Mouse (Mus musculus): ENCODE measurements around the gene Rps3. TPM values are rescaled to one million over a fixed set of nuclear protein-coding genes. Genes with fewer than 3 reads are reported as not detected.
"Not testable (repeated sequence)": the region's sequence is repeated elsewhere in the genome, so short reads cannot be mapped to it uniquely, and the experiment has no call there.

The Rps3 gene
- total RNA-seq (2021) = 100 to 1,000 TPM; 223 to 241 TPM
- long read RNA-seq, experiment 1, transcript Rps3-201 (7 exons, 1,908 nt) = major isoform, 113 of 123 reads
- long read RNA-seq, experiment 1, partial matches to known transcripts = 8 of 123 reads
- long read RNA-seq, experiment 1, other reads (novel, unspliced or antisense) = 2 of 123 reads
- long read RNA-seq, experiment 2, transcript Rps3-201 (7 exons, 1,908 nt) = major isoform, 97 of 100 reads
- long read RNA-seq, experiment 2, partial matches to known transcripts = 3 of 100 reads
- long read RNA-seq, experiment 2, other reads (novel, unspliced or antisense) = 0 of 100 reads

DNA sequence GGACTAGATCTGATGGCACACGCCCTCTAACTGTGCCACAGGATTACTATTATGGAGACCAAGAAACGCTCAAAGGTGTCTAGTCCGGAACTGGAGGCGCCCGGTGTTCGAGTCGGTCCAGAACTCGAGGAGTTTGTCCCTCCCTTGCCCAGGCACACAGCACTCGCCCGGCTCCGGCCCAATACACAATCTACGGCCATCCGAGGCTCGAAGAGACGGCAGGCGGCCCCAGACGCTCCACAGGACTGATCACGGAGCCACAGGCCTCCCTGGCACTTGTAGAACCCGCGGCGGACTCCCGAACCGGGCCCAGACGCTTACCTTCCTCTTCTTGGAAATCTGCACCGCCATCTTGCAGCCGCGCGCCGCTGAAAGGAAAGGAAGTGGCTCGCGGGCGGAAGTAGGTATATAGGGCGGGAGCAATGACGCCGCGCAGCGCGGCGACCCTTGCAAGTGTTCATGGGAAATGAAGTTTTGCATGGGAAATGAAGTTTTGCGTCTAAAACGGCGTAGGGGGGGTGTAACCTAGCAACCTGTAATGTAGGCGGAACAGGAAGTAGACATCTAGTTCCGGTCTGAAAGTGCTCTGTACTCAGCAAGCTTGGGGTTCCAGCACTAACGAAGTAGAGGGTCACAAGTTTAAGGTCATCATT is at the start of gene Rps3:
Rps3 (minus strand) TSS at position 468 of the 653 bp plus-strand sequence.
- intact Hi-C loops (cut with DNase I) = loop anchor here (10.0 kb wide), 1 partner anchor 371 kb away; the partner anchor contains the start of gene Xrra1
- TF ChIP-seq CTCF (IDR thresholded peaks at IDR 0.05) = no peak
- Histone ChIP-seq H3K27ac (peak within 1 kb of the TSS; percentile 87), H3K4me3 (peak within 1 kb of the TSS; percentile 66)
- peak; percentile 92 to 94 for DNase-seq (ENCODE audit: extremely low spot score in 1 of 2, low spot score in 2 of 2)

GRCm38 (mm10) chr7:99532526-99532925 is 49.0 kb upstream of the Rps3 start:
- TF ChIP-seq CTCF (IDR thresholded peaks at IDR 0.05) = no peak
- Histone ChIP-seq H3K4me3 (no peak overlapping the region), H3K27ac (no peak overlapping the region)
- intact Hi-C loops (cut with DNase I) = no loop called here
- DNase-seq (ENCODE audit: extremely low spot score in 1 of 2, low spot score in 2 of 2) = no peak

- no peak overlapping the region for H3K27ac ChIP-seq
- no peak for TF ChIP-seq CTCF (IDR thresholded peaks at IDR 0.05)
- no peak overlapping the region for H3K4me3 ChIP-seq
- intact Hi-C loops (cut with DNase I) = no loop called here
- DNase-seq (ENCODE audit: extremely low spot score in 1 of 2, low spot score in 2 of 2) = no peak
Observed at GRCm38 (mm10) chr7:99531408-99531970, 48.0 kb upstream of the Rps3 start.

GRCm38 (mm10) chr7:99529410-99529809 is 45.9 kb upstream of the Rps3 start:
- H3K4me3 ChIP-seq = no peak overlapping the region
- DNase-seq (ENCODE audit: extremely low spot score in 1 of 2, low spot score in 2 of 2) = peak in 1 of 2 experiments; percentile 52
- peak overlapping the region; percentile 54 for H3K27ac ChIP-seq
- intact Hi-C loops (cut with DNase I) = no loop called here
- no peak for TF ChIP-seq CTCF (IDR thresholded peaks at IDR 0.05)

GRCm38 (mm10) chr7:99528547-99528946 is 45.0 kb upstream of the Rps3 start:
- DNase-seq (ENCODE audit: extremely low spot score in 1 of 2, low spot score in 2 of 2) = no peak
- no peak overlapping the region for H3K27ac ChIP-seq
- TF ChIP-seq CTCF (IDR thresholded peaks at IDR 0.05) = no peak
- intact Hi-C loops (cut with DNase I) = no loop called here
- H3K4me3 ChIP-seq = no peak overlapping the region

- no peak for TF ChIP-seq CTCF (IDR thresholded peaks at IDR 0.05)
- intact Hi-C loops (cut with DNase I) = no loop called here
- H3K27ac ChIP-seq = no peak overlapping the region
- DNase-seq (ENCODE audit: extremely low spot score in 1 of 2, low spot score in 2 of 2) = no peak
- H3K4me3 ChIP-seq = no peak overlapping the region
Observed at GRCm38 (mm10) chr7:99523837-99524236, 40.3 kb upstream of the Rps3 start.

DNA sequence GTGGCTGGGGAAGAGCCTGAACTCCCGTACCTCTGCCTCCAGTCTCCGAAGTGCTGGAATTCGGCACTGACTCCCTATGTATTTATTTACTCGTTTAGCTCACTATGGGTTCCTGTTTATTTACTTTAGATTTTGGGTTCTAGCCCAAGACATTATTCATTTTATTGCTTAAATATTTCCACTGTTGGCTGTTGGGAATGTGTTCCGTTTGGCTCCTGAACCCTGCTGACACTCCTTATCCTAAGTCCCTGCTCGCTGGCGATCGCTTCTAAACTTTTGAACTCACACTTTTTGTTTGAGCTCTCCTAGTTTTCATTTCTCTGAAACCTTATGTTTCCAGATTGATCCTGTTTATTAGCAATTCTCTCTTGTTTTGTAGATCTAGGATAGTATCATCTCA is 39.6 kb upstream of the Rps3 start:
- DNase-seq (ENCODE audit: extremely low spot score in 1 of 2, low spot score in 2 of 2) = no peak
- intact Hi-C loops (cut with DNase I) = no loop called here
- no peak overlapping the region for H3K4me3 ChIP-seq
- no peak for TF ChIP-seq CTCF (IDR thresholded peaks at IDR 0.05)
- H3K27ac ChIP-seq = no peak overlapping the region

GRCm38 (mm10) chr7:99518954-99519644 is 35.6 kb upstream of the Rps3 start:
- no peak for TF ChIP-seq CTCF (IDR thresholded peaks at IDR 0.05)
- intact Hi-C loops (cut with DNase I) = no loop called here
- Histone ChIP-seq H3K27ac (no peak overlapping the region), H3K4me3 (no peak overlapping the region)
- DNase-seq (ENCODE audit: extremely low spot score in 1 of 2, low spot score in 2 of 2) = no peak

GRCm38 (mm10) chr7:99516814-99517157 is 33.2 kb upstream of the Rps3 start:
- TF ChIP-seq CTCF (IDR thresholded peaks at IDR 0.05) = no peak
- no peak for DNase-seq (ENCODE audit: extremely low spot score in 1 of 2, low spot score in 2 of 2)
- intact Hi-C loops (cut with DNase I) = no loop called here
- H3K4me3 ChIP-seq = no peak overlapping the region
- no peak overlapping the region for H3K27ac ChIP-seq

- H3K4me3 ChIP-seq = no peak overlapping the region
- H3K27ac ChIP-seq = no peak overlapping the region
- intact Hi-C loops (cut with DNase I) = no loop called here
- DNase-seq (ENCODE audit: extremely low spot score in 1 of 2, low spot score in 2 of 2) = no peak
- no peak for TF ChIP-seq CTCF (IDR thresholded peaks at IDR 0.05)
Observed at GRCm38 (mm10) chr7:99516092-99516813, 32.7 kb upstream of the Rps3 start.

DNA sequence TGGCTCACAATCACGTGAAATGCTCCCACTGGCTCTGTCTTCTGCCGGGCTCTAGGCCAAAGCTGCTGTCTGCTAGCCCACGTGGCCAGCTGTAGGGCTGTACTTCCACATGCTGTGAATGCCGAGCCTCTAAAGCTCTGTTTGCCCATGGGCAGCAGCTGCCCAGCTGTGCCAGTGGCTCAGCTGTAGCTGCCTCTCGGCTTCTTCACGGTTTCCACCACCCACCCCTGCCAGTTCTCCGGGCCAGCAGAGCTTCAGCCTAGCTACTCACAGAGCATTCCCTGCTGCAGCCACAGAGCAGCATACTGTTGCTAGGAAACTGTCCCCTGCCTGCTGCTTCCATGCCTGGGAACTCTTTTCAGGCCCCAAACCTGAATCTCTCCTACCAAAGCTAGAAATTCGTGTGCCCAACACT is 26.6 kb upstream of the Rps3 start:
- Histone ChIP-seq H3K4me3 (no peak overlapping the region), H3K27ac (peak overlapping the region; percentile 72)
- DNase-seq (ENCODE audit: extremely low spot score in 1 of 2, low spot score in 2 of 2) = peak; percentile 50 to 61
- no peak for TF ChIP-seq CTCF (IDR thresholded peaks at IDR 0.05)
- intact Hi-C loops (cut with DNase I) = loop anchor here (5.0 kb wide), 1 partner anchor 367 kb away; no protein-coding TSS in a partner anchor

GRCm38 (mm10) chr7:99508187-99508586 is 24.6 kb upstream of the Rps3 start:
- intact Hi-C loops (cut with DNase I); H3K27ac ChIP-seq; H3K4me3 ChIP-seq; DNase-seq (ENCODE audit: extremely low spot score in 1 of 2, low spot score in 2 of 2): not testable (repeated sequence)
